Mouse (Mus musculus) urinary bladder, postnatal 25 days (tissue): ENCODE data around the gene Svep1.

ENCODE experiments used
- DNase-seq: peaks from one replicate; pipeline ENCODE4 v3.0.0; 2022; ENCODE audit warnings: low spot score

Gene Svep1

DNA sequence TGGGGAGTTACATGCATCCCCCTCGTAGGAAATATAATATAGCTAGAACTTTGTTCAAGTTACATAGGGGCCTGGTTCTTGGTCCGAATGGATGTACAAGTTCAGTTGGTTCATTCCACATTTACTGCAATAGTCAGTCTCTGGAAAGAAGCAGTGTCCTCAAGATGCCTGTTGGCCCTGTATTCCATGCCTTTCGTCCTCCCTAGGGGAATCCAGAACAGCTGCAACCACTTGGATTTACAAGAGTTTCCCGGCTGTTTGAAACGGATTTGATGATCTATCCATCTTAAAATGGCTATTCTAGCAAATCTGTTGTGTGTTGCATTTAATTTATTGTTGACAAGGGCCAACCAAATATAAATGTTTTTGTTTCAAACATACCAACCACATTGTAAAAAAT lies 36.2 kb downstream of the Svep1 start:
- no peak for DNase-seq

DNA sequence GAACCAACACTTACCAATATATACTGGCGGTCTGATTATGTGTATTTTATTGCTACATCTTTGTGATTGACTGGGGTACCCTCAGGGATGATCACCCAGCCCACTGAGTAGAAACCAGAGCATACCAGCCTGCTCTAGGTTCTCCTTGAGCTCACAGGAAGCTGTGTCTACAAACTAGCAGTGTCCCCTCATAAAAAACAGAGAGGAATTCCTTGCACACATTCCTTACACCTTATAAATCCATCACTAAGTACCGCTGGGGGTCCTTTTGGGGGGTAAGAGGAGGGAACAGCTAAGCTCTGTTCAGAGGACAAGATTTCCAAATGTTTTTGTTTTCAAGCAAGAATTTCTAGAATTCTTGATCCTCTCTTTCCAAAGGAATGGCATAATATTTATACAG lies 36.7 kb downstream of the Svep1 start:
- DNase-seq = no peak

DNA sequence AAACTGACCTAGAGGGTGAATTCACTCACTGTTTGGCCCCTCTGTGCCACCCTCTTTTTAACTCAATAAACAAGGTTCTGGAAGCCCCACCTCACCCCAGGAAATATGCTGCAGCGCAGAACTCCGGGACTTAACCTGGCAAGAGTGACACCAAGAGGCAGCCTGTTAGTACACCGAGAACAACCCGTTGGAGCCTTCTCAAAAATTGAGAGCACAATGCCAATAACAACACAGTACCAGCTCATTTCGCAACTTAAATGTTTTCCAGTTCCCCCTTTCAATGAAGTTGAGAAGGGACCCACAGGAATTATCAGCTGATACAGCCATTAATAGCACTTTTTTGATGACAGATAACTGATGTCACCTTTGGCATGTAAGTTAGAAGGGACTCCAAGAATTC lies 38.3 kb downstream of the Svep1 start:
- no peak for DNase-seq

DNA sequence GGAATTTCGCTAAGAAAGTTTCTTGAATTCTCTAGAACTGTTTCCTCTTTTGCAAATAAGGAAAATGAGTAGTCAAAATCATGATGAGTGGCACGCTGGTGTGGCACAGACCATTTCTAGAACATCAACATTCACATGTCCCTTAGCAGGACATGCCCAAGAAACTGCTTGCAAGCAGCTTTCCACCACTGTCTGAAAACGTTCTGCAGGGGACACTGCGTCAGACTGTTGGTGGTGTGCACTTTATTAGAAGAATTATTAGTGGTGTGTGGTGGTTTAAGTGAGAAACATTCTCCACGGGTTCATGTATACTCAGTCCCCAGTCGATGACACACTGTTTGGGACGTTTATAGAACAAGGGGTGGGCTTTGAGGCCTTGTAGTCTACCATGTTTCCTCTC lies 40.9 kb downstream of the Svep1 start:
- no peak for DNase-seq

DNA sequence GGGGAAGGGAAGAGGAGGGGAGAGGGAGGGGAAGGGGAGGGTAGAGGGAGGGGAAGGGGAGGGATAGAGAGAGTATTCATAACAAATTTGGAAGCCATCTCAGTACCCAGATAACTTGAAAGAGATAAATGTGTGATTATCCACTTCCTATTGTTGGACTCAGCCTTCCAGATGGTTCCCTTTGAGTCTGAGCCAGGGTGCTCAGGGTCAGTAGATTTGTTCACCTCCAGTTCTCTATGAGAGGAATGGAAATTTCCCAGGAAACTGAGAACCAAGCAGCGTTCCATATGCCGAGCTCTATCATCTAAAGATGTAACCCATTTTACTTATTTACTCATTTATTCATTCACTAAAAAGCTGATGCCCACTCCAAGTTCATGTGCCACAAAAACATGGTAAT lies 44.8 kb downstream of the Svep1 start:
- no peak for DNase-seq

DNA sequence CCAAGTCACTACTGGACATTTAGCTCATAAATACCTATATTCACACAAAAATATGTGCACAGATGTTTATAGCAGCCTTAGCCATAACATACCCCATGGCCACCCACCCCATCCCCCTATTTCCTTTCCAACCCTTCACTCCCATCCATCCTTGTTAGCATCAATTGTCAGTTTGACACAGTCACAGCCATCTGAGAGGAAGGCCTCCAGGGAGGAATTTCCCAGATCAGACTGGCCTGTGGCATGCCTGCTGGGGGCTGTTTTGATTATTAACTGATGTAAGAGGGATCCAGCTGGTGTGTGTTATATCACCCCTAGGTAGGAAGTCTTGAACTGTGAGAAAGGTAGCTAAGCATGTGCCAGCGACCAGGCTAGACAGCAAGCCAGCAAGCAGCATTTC lies 47.1 kb downstream of the Svep1 start:
- DNase-seq = no peak

DNA sequence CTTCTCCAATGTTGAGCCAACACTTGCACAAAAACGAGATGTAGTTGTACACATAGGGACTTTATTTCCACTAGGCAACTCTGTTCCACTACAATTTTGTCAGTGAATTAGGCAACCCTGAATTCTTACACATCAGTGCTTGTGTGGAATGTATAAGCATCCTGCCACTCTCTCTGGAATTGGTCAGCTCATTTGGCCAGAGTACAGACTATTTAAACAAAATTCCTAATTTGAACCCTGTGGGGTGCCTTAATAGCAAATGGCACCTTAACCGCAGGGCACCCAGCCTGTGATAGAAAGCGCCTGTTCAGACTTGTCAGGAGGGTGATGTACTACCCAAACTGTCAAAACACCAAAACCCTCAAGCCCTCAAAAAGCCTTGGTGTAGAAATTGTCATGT lies 56.4 kb downstream of the Svep1 start:
- no peak for DNase-seq

DNA sequence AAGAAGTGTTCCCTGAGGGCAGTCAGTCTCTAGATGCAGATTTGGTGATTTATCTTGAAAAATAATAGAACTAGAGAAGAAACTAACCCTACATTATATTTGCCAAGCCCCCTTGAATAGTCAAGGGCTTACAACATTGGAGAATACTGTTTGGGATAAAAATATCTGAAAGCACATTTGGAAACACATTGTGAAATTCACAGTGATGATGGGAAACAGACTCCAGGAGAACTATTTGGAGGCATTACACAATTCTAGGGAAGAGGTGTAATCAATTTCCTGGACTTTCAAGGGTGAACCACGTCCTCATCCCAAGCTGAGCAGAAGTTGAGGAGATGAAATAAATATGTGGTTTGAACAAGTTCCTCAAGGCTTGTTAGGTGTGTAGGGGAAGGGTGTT lies 57.5 kb downstream of the Svep1 start:
- no peak for DNase-seq

DNA sequence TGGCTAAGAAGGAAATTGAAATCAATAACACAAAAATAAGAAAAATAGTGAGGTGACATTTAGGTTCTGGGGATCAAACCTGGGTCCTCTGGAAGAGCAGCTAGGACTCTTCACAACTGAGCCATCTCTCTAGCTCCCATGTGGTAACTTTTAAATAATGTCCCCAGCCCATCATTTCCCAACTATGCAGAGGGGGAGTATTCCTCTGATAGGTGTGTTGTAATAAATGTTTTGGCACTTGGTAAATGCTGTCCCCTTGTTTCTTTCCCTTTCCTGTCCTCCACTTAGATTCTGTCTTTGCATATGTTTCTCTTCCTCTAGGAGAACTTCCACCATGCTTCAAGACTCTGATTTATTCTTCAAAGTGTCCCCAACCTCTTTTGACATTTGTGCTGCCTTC lies 58.1 kb downstream of the Svep1 start:
- no peak for DNase-seq

DNA sequence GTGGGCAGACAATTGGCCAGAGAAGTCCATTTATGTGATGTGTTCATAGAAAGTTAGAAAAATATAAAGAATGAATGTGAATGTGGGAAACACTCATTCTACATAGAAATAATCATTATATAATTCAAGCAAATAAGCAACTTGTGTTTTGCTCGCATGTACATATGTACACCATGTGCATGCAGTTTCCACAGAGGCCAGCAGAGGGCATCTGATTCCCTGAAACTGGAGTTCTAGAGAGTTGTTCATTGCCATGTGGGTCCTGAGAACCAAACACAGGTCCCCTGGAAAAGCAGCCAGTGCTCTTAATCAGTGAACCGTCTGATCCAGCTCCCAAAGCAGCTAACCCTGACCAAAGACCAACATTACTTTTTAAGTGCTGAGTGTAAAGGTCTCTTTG lies 60.0 kb downstream of the Svep1 start:
- DNase-seq = no peak

DNA sequence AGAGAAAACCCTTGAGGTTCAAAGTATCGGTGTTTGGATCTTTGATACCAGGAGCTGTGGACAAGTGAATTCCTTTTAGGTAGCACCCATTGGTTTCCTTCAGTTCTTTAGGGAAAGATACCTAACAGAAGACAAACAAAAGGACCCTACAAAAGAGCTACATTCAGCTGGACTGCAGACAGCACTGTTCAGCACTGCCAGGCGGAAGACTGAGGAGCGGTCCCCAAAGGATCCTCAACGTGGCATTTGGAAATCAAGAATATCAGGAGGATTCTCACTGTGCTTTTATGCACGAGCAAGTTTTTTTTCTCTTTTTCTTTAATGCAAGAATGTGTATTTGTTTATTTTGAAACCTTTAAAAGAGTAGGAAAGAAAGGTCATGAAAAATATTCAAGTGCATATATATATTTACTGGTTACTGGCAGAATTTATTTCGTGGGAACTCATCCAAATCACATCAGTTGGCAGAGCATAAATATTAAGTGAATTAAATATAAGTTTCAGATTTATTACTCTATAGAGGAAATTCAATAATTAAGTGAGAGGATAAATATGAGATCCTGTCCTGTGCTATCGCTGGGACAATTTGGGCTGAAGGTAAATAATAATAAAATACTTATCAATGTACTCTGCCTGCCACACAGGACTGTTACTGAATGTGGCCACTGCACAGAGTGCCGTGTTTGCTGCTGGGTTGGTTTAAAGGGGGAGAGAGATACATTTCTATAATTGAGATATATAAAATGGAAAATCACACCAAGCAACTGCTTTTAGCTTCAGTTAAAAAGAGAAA lies 66.7 kb downstream of the Svep1 start:
- no peak for DNase-seq

DNA sequence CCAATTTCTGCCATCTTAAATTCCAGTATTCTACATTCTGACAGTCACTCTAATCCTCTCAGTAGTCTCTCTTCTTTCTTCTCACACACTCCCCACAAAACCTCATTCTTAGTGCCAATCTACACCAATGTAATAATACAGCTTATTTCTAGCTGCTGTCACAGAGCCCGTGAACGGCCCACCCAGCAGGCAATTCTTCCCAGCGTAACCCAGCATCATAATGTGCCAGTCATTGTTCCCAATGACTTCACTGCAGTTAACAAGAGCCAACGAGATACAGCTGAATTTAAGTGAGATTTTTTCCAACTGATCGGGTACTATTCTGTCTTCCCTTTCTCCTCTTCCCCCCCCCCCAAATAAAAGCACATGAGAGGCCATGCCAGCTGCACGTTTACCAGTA lies 67.4 kb downstream of the Svep1 start:
- no peak for DNase-seq

DNA sequence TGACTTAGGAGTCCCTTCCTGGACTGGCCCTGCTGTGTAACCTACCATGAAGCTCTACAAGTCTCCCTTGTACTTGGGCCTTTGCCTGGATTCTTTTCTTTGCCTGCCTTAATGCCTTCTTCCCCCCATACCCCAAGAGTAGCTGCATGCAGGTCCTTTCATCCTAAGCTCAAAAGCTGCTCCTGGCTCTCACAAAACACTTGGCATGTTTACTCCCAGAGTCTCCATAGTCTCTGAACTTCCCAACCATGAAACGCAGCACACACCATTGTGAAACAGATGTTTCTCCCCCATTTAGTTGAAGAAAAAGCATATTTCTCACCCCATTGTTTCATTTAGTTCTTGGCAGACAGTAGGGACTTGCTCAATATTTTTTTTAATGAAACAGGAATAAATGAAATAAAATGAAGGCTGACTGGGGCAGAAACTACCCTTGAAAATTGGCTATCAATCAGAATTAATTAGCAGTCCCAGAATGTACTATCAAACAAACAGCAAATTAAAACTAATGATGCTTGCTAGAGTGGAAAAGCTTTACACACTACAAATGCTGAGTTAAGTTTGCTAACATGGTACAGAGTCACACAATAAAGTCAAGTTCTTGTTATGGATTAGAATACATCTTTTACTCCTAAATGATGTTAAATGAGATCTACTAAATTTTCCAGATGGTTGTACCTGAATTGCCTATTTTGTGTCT lies 72.9 kb downstream of the Svep1 start:
- DNase-seq = no peak

DNA sequence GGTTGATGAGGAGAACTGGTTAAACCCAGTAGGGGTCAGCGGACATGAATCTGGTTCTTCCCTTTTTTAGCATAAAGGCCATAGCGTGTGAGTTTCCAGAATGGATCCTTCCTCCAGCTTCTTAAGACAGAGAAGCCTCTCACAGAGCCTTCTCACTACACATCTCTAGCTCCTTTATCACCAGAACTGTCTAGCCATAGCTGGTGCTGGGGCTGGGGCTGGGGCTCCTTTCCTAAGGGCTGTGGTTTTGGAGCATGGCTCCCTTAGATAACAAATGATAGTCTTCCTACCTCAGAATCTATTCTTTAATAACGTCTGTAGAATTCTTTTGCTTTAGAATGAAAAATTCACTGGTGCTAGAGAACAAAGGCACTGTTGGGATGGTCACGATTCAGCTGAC lies 76.8 kb downstream of the Svep1 start:
- no peak for DNase-seq

DNA sequence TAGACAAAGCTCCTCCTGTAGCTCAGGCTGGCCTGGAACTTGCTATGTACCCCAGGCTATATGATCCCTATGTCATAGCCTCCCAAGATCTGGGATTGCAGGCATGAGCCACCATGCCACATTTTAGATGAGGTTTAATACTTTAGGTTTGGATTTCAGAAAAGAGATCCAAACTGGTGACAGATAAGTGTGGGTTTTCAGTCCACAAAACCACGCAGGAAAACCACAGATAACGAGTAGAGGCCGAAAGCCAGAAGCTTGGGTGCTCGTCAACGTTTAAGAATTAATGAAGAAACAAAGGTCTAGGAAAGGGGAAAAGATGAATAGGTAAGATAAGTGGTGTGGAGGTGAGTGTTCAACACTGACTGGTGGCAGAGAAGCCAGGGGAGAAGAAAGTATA lies 79.6 kb downstream of the Svep1 start:
- DNase-seq = no peak

DNA sequence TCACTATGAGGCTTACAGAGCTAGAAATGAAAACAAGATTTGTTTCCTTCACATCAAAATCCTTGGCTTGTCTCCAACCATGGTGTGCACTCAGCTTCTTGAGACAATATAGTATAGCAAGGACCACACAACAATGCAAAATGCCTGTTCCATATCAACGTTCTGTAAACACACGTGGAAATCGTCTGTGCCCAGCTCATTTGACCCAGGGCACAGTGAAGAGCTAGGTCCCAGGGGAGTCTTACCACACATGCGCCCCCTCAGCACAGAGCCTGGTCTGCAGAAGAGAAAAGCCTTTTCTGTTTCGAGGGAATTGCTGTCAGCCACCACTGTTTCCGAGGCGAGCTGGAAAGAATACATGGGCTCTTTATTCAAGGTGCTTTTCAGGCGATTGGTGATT lies 91.2 kb downstream of the Svep1 start:
- no peak for DNase-seq

DNA sequence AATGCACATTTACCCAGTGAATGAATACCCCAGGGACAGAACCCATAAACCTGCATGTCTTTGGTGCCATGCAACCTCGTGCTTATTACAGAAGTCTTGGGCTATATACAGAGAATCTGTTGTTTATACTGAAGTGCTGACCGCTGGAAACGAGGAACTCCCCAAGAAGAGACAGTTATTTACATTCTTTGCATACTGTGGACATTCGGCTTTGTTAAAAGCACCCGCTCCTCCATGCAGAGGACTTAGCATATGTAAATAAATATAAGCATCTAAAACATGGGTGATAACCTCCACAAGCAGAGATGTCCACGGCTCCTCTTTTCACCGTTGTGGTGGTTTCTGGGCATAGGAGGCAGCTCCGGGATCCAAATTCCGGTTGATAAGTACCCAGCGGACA lies 95.7 kb downstream of the Svep1 start:
- no peak for DNase-seq

DNA sequence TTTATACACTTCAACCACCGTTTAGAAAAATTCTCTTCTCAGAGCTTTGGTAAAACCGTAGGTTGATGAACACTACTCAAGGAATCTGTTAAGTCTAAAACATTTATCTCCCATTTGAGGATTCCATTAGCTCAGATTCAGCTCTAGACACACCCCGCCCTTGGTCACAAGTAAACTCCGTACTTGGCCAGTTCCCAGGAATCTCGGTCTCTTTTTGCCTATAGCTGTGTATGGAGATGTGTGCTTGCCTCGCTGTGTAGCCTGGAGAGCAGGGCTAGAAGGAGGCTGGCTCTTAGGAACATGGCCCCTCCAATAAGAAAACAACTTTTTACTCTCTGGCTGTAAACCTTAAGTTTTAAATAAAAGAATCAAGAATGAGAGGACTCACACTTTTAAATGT lies 96.9 kb downstream of the Svep1 start:
- DNase-seq = no peak

DNA sequence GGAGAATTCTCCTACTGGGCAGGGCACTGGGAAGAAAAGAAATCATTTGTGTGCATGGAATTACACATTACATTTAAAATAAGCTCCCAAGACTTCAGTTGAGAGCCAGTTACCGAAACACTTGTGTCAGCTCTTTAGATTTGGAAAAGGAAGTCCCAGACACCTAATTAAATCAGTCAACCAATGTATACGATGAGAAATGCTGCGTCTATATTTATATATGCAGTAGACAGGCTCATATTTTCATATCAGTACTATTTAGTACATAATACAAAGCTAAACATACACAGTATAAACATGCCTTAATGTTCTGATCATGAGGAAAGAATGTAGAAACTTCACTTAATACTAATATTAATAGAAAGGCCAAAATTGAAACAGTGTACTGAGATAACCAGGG lies 98.3 kb downstream of the Svep1 start:
- no peak for DNase-seq

DNA sequence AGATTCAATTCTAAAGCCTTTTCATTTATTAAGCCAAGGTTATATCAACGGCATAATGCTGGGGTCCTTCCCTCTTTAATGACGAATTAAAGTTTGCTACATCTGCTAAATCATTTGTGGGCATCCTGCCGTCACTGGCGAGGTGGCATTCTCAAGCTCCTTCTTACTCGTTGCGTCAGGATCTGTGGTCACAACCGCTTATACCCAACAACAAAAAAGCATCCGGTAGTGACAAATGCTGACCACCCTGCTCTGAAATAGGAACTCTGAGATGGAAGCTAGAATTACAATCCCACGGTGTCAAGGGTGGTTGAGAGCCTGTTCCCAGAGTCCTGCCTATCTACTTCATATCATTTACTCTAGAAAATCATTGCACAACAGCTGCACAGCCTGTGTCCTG lies 108.9 kb downstream of the Svep1 start:
- DNase-seq = no peak

DNA sequence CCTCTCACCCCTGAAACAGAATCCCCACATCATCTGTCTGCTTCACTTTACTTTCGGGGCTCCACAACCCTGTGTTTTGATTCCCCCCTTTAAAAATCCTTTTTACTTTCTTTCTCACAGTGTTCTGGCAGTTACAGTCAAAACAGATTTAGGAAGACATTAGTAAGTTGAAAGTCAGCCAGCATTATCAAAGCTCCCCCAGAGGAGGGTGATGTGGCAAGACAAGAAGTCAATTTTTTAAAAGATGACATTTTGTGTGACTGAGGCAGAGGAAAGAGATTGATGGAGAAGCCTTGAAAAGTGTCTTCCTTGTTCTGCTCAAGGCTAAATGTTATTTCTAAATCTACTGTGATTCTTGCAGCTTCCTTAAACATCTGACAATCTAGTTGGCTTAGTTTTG lies 119.9 kb downstream of the Svep1 start:
- DNase-seq = no peak

DNA sequence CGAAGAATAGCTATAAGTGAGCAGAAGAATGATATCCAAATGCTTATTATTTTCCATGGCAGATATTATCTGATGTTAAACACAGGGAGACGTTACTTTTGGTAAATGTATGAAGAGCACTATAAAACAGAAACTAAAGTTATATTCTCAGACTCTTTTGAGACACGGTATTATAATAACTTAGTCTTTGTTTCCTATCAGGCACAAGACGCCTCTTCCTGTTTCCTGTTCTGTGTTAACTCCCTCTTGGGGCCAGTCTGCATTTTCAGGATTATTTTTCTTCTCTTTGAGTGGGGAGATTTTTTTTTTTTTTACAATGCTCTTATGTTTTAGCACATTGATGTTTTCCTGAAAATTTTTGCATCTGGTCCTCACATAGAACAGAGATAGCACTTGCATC lies 120.5 kb downstream of the Svep1 start:
- DNase-seq = no peak

DNA sequence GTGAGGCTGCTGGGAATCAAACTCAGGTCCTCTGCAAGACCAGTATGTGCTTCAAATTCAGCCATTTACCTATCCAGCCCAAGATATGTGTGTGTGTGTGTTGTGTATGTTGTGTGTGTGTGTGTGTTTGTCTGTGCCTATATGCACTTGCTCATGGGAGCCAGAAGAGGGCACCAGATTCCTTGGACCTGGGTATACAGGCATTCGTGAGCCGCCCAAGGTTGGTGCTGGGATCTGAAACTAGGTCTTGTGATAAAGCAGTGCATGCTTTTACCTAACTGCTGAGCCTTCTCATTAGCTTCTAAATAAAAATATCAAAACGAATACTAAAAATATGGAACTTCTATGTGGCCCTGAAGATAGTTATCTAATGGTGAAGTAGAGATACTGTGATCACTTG lies 121.3 kb downstream of the Svep1 start:
- DNase-seq = no peak

DNA sequence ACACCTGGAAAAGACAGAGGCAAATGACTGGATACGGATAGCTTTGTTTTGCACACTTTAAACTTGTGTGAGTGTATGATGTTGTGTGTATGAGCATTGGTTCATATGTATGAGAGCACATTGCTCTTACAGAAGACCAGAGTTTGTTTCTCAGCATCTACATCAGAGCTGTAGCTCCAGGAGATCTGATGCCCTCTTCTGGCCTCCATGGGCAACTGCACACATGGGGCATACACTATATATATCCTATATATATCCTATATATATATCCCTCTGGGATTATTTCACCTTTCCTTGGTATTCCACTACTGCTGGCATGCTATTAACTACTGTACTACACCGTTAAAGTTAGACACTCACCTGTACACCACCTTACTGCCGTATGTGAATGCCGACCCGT lies 122.5 kb downstream of the Svep1 start:
- no peak for DNase-seq
